Mouse (Mus musculus): Measurements from ENCODE around the gene Ltb4r1. TPM values are rescaled to one million over a fixed set of nuclear protein-coding genes. Genes with fewer than 3 reads are reported as not detected.

The Ltb4r1 gene
- polyA plus RNA-seq (2012; rRNA removed): 0.47 and 0.59 TPM in 2 replicates

GRCm38 (mm10) chr14:55765696-55766095 lies at the start of gene Ltb4r1:
Gene Ltb4r1 (plus strand): TSS chr14:55765962.

GRCm38 (mm10) chr14:55721700-55722437 lies 43.9 kb upstream of the Ltb4r1 start, which contains the start of gene Rabggta:
Gene Rabggta (minus strand): TSS chr14:55722263.

GRCm38 (mm10) chr14:55745180-55745860 lies 20.4 kb upstream of the Ltb4r1 start, which contains the start of the genes Dhrs1 and Nop9:
Gene Dhrs1 (minus strand): TSS chr14:55745690.
Gene Nop9 (plus strand): TSS chr14:55745693.

GRCm38 (mm10) chr14:55758363-55758784 lies 7.4 kb upstream of the Ltb4r1 start, which contains the start of gene Cideb:
Gene Cideb (minus strand): TSS chr14:55758458.

GRCm38 (mm10) chr14:55761163-55761562 lies 4.6 kb upstream of the Ltb4r1 start, which contains the start of gene Ltb4r2:
Gene Ltb4r2 (plus strand): TSS chr14:55761428.

GRCm38 (mm10) chr14:55783958-55784235 lies 18.1 kb downstream of the Ltb4r1 start, which contains the start of gene Adcy4:
Gene Adcy4 (minus strand): TSS chr14:55784095.

GRCm38 (mm10) chr14:55788256-55789050 lies 22.7 kb downstream of the Ltb4r1 start, which contains the start of gene Ripk3:
Gene Ripk3 (minus strand): TSS chr14:55788865.

Other genes with a start within 250 kb of the Ltb4r1 start
- 0.96 and 1.5 TPM in 2 replicates for gene Nrl, start 241.0 kb upstream of the Ltb4r1 start, polyA plus RNA-seq (2012; rRNA removed)
- 22.0 and 24.8 TPM in 2 replicates for gene Pck2, start 225.7 kb upstream of the Ltb4r1 start, polyA plus RNA-seq (2012; rRNA removed)
- 98.1 and 109 TPM in 2 replicates for gene Dcaf11, start 206.0 kb upstream of the Ltb4r1 start, polyA plus RNA-seq (2012; rRNA removed)
- gene A730061H03Rik, start 205.6 kb upstream of the Ltb4r1 start, polyA plus RNA-seq (2012; rRNA removed): 0.59 TPM in 1 of 2 replicates, not detected in the other
- gene Fitm1, start 190.3 kb upstream of the Ltb4r1 start, polyA plus RNA-seq (2012; rRNA removed): 0.08 and 2.9 TPM in 2 replicates
- gene Psme1, start 187.8 kb upstream of the Ltb4r1 start, polyA plus RNA-seq (2012; rRNA removed): 138 and 140 TPM in 2 replicates
- 43.1 and 47.2 TPM in 2 replicates for gene Emc9, start 180.7 kb upstream of the Ltb4r1 start, polyA plus RNA-seq (2012; rRNA removed)
- 76.9 and 77.8 TPM in 2 replicates for gene Psme2, start 174.8 kb upstream of the Ltb4r1 start, polyA plus RNA-seq (2012; rRNA removed)
- gene Rnf31, start 174.3 kb upstream of the Ltb4r1 start, polyA plus RNA-seq (2012; rRNA removed): 21.9 and 24.7 TPM in 2 replicates
- 24.2 and 30.3 TPM in 2 replicates for gene Irf9, start 162.4 kb upstream of the Ltb4r1 start, polyA plus RNA-seq (2012; rRNA removed)
- gene Rec8, start 147.9 kb upstream of the Ltb4r1 start, polyA plus RNA-seq (2012; rRNA removed): 17.6 and 22.2 TPM in 2 replicates
- 202 and 205 TPM in 2 replicates for gene Ipo4, start 130.0 kb upstream of the Ltb4r1 start, polyA plus RNA-seq (2012; rRNA removed)
- 5.1 TPM in 2 replicates for gene Gm49378, start 128.1 kb upstream of the Ltb4r1 start, polyA plus RNA-seq (2012; rRNA removed)
- gene Tm9sf1, start 122.2 kb upstream of the Ltb4r1 start, polyA plus RNA-seq (2012; rRNA removed): 35.5 and 36.6 TPM in 2 replicates
- gene Tssk4, start 115.8 kb upstream of the Ltb4r1 start, polyA plus RNA-seq (2012; rRNA removed): 1.2 and 1.4 TPM in 2 replicates
- 49.7 and 51.7 TPM in 2 replicates for gene Mdp1, start 105.5 kb upstream of the Ltb4r1 start, polyA plus RNA-seq (2012; rRNA removed)
- gene Gmpr2, start 94.0 kb upstream of the Ltb4r1 start, polyA plus RNA-seq (2012; rRNA removed): 39.3 and 44.8 TPM in 2 replicates
- gene Nedd8, start 93.8 kb upstream of the Ltb4r1 start, polyA plus RNA-seq (2012; rRNA removed): 467 and 498 TPM in 2 replicates
- gene Tinf2, start 84.1 kb upstream of the Ltb4r1 start, polyA plus RNA-seq (2012; rRNA removed): 19.4 and 19.8 TPM in 2 replicates
- 0.31 and 2.6 TPM in 2 replicates for gene Tgm1, start 52.0 kb upstream of the Ltb4r1 start, polyA plus RNA-seq (2012; rRNA removed)
- gene Rabggta, start 43.7 kb upstream of the Ltb4r1 start, polyA plus RNA-seq (2012; rRNA removed): 70.1 and 73.0 TPM in 2 replicates
- gene Dhrs1, start 20.3 kb upstream of the Ltb4r1 start, polyA plus RNA-seq (2012; rRNA removed): 87.8 and 91.7 TPM in 2 replicates
- gene Nop9, start 20.3 kb upstream of the Ltb4r1 start, polyA plus RNA-seq (2012; rRNA removed): 18.7 and 19.3 TPM in 2 replicates
- 0.88 and 1.0 TPM in 2 replicates for gene Cideb, start 7.5 kb upstream of the Ltb4r1 start, polyA plus RNA-seq (2012; rRNA removed)
- gene Ltb4r2, start 4.5 kb upstream of the Ltb4r1 start, polyA plus RNA-seq (2012; rRNA removed): 0.35 and 0.48 TPM in 2 replicates
- 2.7 and 3.0 TPM in 2 replicates for gene Adcy4, start 18.1 kb downstream of the Ltb4r1 start, polyA plus RNA-seq (2012; rRNA removed)
- gene Ripk3, start 22.9 kb downstream of the Ltb4r1 start, polyA plus RNA-seq (2012; rRNA removed): 1.1 and 1.3 TPM in 2 replicates
- 9.2 and 11.3 TPM in 2 replicates for gene Nfatc4, start 57.2 kb downstream of the Ltb4r1 start, polyA plus RNA-seq (2012; rRNA removed)
- 11.6 and 11.8 TPM in 2 replicates for gene Nynrin, start 88.0 kb downstream of the Ltb4r1 start, polyA plus RNA-seq (2012; rRNA removed)
- gene Cbln3, start 118.4 kb downstream of the Ltb4r1 start, polyA plus RNA-seq (2012; rRNA removed): 0.59 and 0.63 TPM in 2 replicates
- gene Khnyn, start 119.0 kb downstream of the Ltb4r1 start, polyA plus RNA-seq (2012; rRNA removed): 12.2 and 12.4 TPM in 2 replicates
- 137 and 138 TPM in 2 replicates for gene Sdr39u1, start 134.3 kb downstream of the Ltb4r1 start, polyA plus RNA-seq (2012; rRNA removed)
- gene Cma1, start 178.7 kb downstream of the Ltb4r1 start, polyA plus RNA-seq (2012; rRNA removed): 1.0 and 3.2 TPM in 2 replicates
- not detected in 2 replicates for gene Cma2, start 185.0 kb downstream of the Ltb4r1 start, polyA plus RNA-seq (2012; rRNA removed)